Mouse (Mus musculus): ENCODE measurements at regions not wholly inside any gene's neighbourhood (a gene's known extent, or its start where the extent isn't known, plus 50 kb on each side); places are given as distances from the start of the nearest gene placed in this dataset.
A peak's percentile ranks its signal among the peaks of the same experiment; 100 is the strongest.
"Not testable (repeated sequence)": the region's sequence is repeated elsewhere in the genome, so short reads cannot be mapped to it uniquely, and the experiment has no call there.

GRCm38 (mm10) chr5:3141841-3142240 lies 199.4 kb upstream of the Cdk6 start:
- H3K4me2 ChIP-seq (ENCODE audit: low read depth, low read length); ATAC-seq (ENCODE audit: insufficient read depth, low read depth); H3K9ac ChIP-seq (replicated peaks; ENCODE audit: low read depth, low read length); H3K9me3 ChIP-seq (replicated peaks; ENCODE audit: control insufficient read depth, low read length); H3K27ac ChIP-seq (ENCODE audit: low read depth); H3K4me3 ChIP-seq (ENCODE audit: low read depth, low read length); DNase-seq (ENCODE audit: low spot score); H3K36me3 ChIP-seq (replicated peaks; ENCODE audit: control insufficient read depth, insufficient read depth, low read length); H3K27me3 ChIP-seq (ENCODE audit: control insufficient read depth, insufficient read depth, low read length); H3K4me1 ChIP-seq (ENCODE audit: control insufficient read depth, insufficient read depth): not testable (repeated sequence)
- WGBS = 77% methylated on average over 11 of the region's 11 CpGs

DNA sequence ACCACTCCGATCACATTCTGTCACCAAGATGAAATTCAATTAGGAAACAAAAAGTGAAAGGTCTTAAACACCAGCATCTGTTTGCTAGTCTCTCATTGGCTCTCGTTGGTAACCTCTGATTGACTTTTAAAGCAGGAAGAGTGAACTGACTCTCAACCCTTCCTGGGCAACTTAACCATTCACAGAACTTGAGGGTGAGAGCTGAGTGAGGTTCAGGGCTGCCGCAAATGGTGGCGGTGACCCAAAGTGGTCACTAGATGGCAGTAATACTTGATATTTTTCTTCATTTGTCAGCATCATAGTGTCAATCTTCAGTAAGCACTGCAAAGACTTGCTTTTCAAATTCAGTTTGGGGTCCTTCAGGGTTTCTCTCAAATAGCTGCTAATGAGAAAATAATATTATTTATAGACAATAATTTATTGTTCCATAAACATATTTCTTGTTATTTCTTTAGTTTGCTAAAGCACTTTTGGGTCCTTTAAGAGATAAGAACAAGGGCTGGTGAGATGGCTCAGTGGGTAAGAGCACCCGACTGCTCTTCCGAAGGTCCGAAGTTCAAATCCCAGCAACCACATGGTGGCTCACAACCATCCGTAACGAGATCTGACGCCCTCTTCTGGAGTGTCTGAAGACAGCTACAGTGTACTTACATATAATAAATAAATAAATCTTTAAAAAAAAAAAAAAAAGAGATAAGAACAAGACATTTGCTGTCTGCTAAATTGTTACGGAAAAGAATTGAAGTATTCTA lies 194.6 kb upstream of the Cdk6 start:
- not testable (repeated sequence) for H3K9ac ChIP-seq (replicated peaks; ENCODE audit: low read depth, low read length); H3K4me3 ChIP-seq (ENCODE audit: low read depth, low read length); H3K27ac ChIP-seq (ENCODE audit: low read depth); H3K4me1 ChIP-seq (ENCODE audit: control insufficient read depth, insufficient read depth); H3K36me3 ChIP-seq (replicated peaks; ENCODE audit: control insufficient read depth, insufficient read depth, low read length); H3K9me3 ChIP-seq (replicated peaks; ENCODE audit: control insufficient read depth, low read length); H3K27me3 ChIP-seq (ENCODE audit: control insufficient read depth, insufficient read depth, low read length); H3K4me2 ChIP-seq (ENCODE audit: low read depth, low read length)
- ATAC-seq (ENCODE audit: insufficient read depth, low read depth) = peak; percentile 55
- TF ChIP-seq CTCF (IDR thresholded peaks at IDR 0.05; ENCODE audit: low read depth) = peak; percentile 34
- DNase-seq (ENCODE audit: low spot score) = peak; percentile 19
- WGBS = 36% methylated on average over 8 of the region's 11 CpGs

- not testable (repeated sequence) for H3K27me3 ChIP-seq (ENCODE audit: control insufficient read depth, insufficient read depth, low read length); H3K4me1 ChIP-seq (ENCODE audit: control insufficient read depth, insufficient read depth); H3K4me3 ChIP-seq (ENCODE audit: low read depth, low read length); DNase-seq (ENCODE audit: low spot score); H3K4me2 ChIP-seq (ENCODE audit: low read depth, low read length); H3K9ac ChIP-seq (replicated peaks; ENCODE audit: low read depth, low read length); H3K9me3 ChIP-seq (replicated peaks; ENCODE audit: control insufficient read depth, low read length); H3K27ac ChIP-seq (ENCODE audit: low read depth); ATAC-seq (ENCODE audit: insufficient read depth, low read depth); H3K36me3 ChIP-seq (replicated peaks; ENCODE audit: control insufficient read depth, insufficient read depth, low read length)
- WGBS = 79% methylated on average over 5 of the region's 5 CpGs
Measured at GRCm38 (mm10) chr5:3149886-3150285, 191.4 kb upstream of the Cdk6 start.

DNA sequence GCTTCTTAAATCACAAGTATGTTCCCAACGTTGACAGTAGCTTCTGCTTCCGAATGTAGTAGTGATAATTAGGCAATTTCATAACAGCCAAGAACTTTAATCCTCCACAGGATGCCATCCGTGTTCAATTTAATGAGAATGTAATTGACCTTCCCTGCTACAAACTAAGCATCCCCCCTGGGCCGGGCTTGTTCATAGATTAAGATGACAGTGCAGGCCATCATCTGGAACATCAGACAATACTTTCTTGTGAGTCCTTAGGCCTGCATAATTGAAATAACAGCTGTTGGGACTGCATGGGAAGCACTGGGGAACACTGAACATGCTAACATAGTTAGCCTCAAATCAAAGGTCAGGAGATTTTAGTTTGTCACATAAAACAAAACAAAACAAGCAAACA lies 190.5 kb upstream of the Cdk6 start:
- not testable (repeated sequence) for DNase-seq (ENCODE audit: low spot score); H3K4me1 ChIP-seq (ENCODE audit: control insufficient read depth, insufficient read depth)

GRCm38 (mm10) chr5:3151534-3152148 lies 189.6 kb upstream of the Cdk6 start:
- Histone ChIP-seq H3K4me2 (ENCODE audit: low read depth, low read length) (peak overlapping the region; percentile 54), H3K4me3 (ENCODE audit: low read depth, low read length) (peak overlapping the region; percentile 32), H3K27ac (ENCODE audit: low read depth) (peak overlapping the region; percentile 38; the same call in 1 of the 2 replicates)
- not testable (repeated sequence) for H3K36me3 ChIP-seq (replicated peaks; ENCODE audit: control insufficient read depth, insufficient read depth, low read length); DNase-seq (ENCODE audit: low spot score); H3K9me3 ChIP-seq (replicated peaks; ENCODE audit: control insufficient read depth, low read length); H3K27me3 ChIP-seq (ENCODE audit: control insufficient read depth, insufficient read depth, low read length); H3K9ac ChIP-seq (replicated peaks; ENCODE audit: low read depth, low read length); ATAC-seq (ENCODE audit: insufficient read depth, low read depth); H3K4me1 ChIP-seq (ENCODE audit: control insufficient read depth, insufficient read depth)
- WGBS = 18% methylated on average over 12 of the region's 12 CpGs

More for the DNA sequence above, 190.5 kb upstream of the Cdk6 start:
- not testable (repeated sequence) for H3K36me3 ChIP-seq (replicated peaks; ENCODE audit: control insufficient read depth, insufficient read depth, low read length); ATAC-seq (ENCODE audit: insufficient read depth, low read depth); H3K4me2 ChIP-seq (ENCODE audit: low read depth, low read length); H3K27me3 ChIP-seq (ENCODE audit: control insufficient read depth, insufficient read depth, low read length); H3K4me3 ChIP-seq (ENCODE audit: low read depth, low read length); H3K27ac ChIP-seq (ENCODE audit: low read depth); H3K9ac ChIP-seq (replicated peaks; ENCODE audit: low read depth, low read length); H3K9me3 ChIP-seq (replicated peaks; ENCODE audit: control insufficient read depth, low read length)
- 65% methylated on average over 4 of the region's 4 CpGs for WGBS

- not testable (repeated sequence) for H3K4me1 ChIP-seq (ENCODE audit: control insufficient read depth, insufficient read depth); H3K36me3 ChIP-seq (replicated peaks; ENCODE audit: control insufficient read depth, insufficient read depth, low read length); H3K9me3 ChIP-seq (replicated peaks; ENCODE audit: control insufficient read depth, low read length); H3K27me3 ChIP-seq (ENCODE audit: control insufficient read depth, insufficient read depth, low read length); H3K9ac ChIP-seq (replicated peaks; ENCODE audit: low read depth, low read length)
- peak overlapping the region; percentile 38; the same call in 1 of the 2 replicates for H3K27ac ChIP-seq (ENCODE audit: low read depth)
- 24% methylated on average over 26 of the region's 26 CpGs for WGBS
- H3K4me2 ChIP-seq (ENCODE audit: low read depth, low read length) = peak overlapping the region; percentile 54
- ATAC-seq (ENCODE audit: insufficient read depth, low read depth) = peak; percentile 94
- H3K4me3 ChIP-seq (ENCODE audit: low read depth, low read length) = peak overlapping the region; percentile 32
- peak; percentile 55 for DNase-seq (ENCODE audit: low spot score)
Measured at GRCm38 (mm10) chr5:3152149-3152865, 189.0 kb upstream of the Cdk6 start.

- not testable (repeated sequence) for H3K9ac ChIP-seq (replicated peaks; ENCODE audit: low read depth, low read length); ATAC-seq (ENCODE audit: insufficient read depth, low read depth); H3K27me3 ChIP-seq (ENCODE audit: control insufficient read depth, insufficient read depth, low read length); DNase-seq (ENCODE audit: low spot score); H3K4me1 ChIP-seq (ENCODE audit: control insufficient read depth, insufficient read depth); H3K36me3 ChIP-seq (replicated peaks; ENCODE audit: control insufficient read depth, insufficient read depth, low read length); H3K4me2 ChIP-seq (ENCODE audit: low read depth, low read length); H3K27ac ChIP-seq (ENCODE audit: low read depth); H3K4me3 ChIP-seq (ENCODE audit: low read depth, low read length); H3K9me3 ChIP-seq (replicated peaks; ENCODE audit: control insufficient read depth, low read length)
- 84% methylated on average over 2 of the region's 2 CpGs for WGBS
Measured at GRCm38 (mm10) chr5:3165511-3165910, 175.8 kb upstream of the Cdk6 start.

- not testable (repeated sequence) for H3K36me3 ChIP-seq (replicated peaks; ENCODE audit: control insufficient read depth, insufficient read depth, low read length); H3K27me3 ChIP-seq (ENCODE audit: control insufficient read depth, insufficient read depth, low read length); H3K27ac ChIP-seq (ENCODE audit: low read depth); H3K4me3 ChIP-seq (ENCODE audit: low read depth, low read length); H3K4me2 ChIP-seq (ENCODE audit: low read depth, low read length); ATAC-seq (ENCODE audit: insufficient read depth, low read depth); H3K9ac ChIP-seq (replicated peaks; ENCODE audit: low read depth, low read length); DNase-seq (ENCODE audit: low spot score); H3K4me1 ChIP-seq (ENCODE audit: control insufficient read depth, insufficient read depth); H3K9me3 ChIP-seq (replicated peaks; ENCODE audit: control insufficient read depth, low read length)
- WGBS = 65% methylated on average over 2 of the region's 2 CpGs
Measured at GRCm38 (mm10) chr5:3166496-3166895, 174.8 kb upstream of the Cdk6 start.

Measured in heart, postnatal 0 days (tissue).